Mouse (Mus musculus) bone marrow macrophage, adult 2 months (primary cell): Measurements from ENCODE around the gene Arid5b. TPM values are rescaled to one million over a fixed set of nuclear protein-coding genes. Genes with fewer than 3 reads are reported as not detected.

Experiments used
- H3K27ac ChIP-seq: 2 replicates; pipeline ENCODE4 v1.5.1; 2012; ENCODE audit warnings: low read depth, low read length; ENCODE audit not compliant: insufficient read depth
- H3K4me1 ChIP-seq: 2 replicates; pipeline ENCODE4 v1.6.1; 2012; ENCODE audit warnings: low read length; ENCODE audit not compliant: control insufficient read depth, insufficient read depth
- H3K4me3 ChIP-seq: 2 replicates; pipeline ENCODE4 v1.5.1; 2012; ENCODE audit warnings: mild to moderate bottlenecking, low read length, moderate library complexity; ENCODE audit not compliant: insufficient read depth
- CTCF ChIP-seq: IDR thresholded peaks from 2 replicates; pipeline ENCODE4 v1.5.1; 2012; ENCODE audit warnings: low read depth, mild to moderate bottlenecking, low read length, moderate library complexity
- POLR2A ChIP-seq: IDR thresholded peaks from 2 replicates; pipeline ENCODE4 v1.6.1; 2012; ENCODE audit warnings: mild to moderate bottlenecking, low read depth, low read length, borderline replicate concordance
- polyA plus RNA-seq: library from polyadenylated mRNA; stranded (reverse); fragments of >200 nt; gene quantifications from 2 replicates; pipeline ENCODE4 v1.2.4, GENCODE M21; 2012; ENCODE audit not compliant: missing spikeins, insufficient read depth, insufficient read length

Gene Arid5b
- polyA plus RNA-seq, 1 experiment, result 26.5 TPM

- peak overlapping the region; percentile 70 for H3K27ac ChIP-seq
- peaks cover 35% of the 10 kb centered on the region for H3K4me1 ChIP-seq
- H3K4me3 ChIP-seq, result no peak overlapping the region
- TF ChIP-seq POLR2A (no peak), CTCF (no peak)
Measured at GRCm38 (mm10) chr10:68181156-68181555, 97.4 kb downstream of the Arid5b start.

DNA sequence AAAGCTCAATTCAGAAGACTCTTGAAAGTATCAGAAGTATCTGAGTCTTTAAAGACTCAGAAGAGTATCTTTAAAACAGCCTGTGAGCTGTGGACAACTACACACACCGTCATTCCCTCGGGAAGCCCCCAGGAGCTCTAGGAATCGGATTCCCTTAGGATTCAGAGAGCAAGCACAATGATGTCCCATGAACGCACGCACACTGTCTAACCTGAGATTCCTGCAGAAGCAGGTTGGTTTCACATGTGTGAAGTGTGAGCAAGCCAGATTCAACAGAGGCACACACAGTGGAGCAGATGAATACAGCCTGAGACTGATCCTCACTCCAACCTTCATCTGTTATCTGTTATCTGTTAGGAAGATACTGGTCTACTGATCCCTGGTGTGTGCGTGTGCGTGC lies 97.8 kb downstream of the Arid5b start:
- Histone ChIP-seq H3K27ac (peak overlapping the region; percentile 70), H3K4me1 (peaks cover 39% of the 10 kb centered on the region), H3K4me3 (no peak overlapping the region)
- TF ChIP-seq CTCF, result no peak
- TF ChIP-seq POLR2A, result no peak

DNA sequence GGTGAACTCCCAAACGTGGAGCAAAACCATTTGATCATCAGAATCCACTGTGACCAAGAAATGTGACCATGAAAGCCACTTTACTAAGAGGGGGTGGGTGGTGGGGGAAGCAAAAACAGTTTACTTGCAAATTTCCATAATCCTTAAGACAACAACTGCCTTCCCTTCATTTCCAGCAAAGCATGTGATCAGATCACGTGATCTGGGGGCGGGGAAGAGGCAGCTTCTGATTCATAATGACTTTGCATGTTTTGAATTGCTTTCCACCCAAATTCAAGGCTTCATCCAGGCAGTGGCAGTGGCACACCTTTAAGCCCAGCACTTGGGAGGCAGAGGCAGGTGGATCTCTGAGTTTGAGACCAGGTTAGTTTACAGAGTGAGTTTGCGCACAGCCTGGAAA lies 98.4 kb downstream of the Arid5b start:
- no peak overlapping the region for H3K4me3 ChIP-seq
- peak overlapping the region; percentile 76 for H3K27ac ChIP-seq
- peaks cover 41% of the 10 kb centered on the region for H3K4me1 ChIP-seq
- TF ChIP-seq CTCF (no peak), POLR2A (no peak)

GRCm38 (mm10) chr10:68179741-68180140 lies 98.8 kb downstream of the Arid5b start:
- H3K4me1 ChIP-seq, result peaks cover 41% of the 10 kb centered on the region
- H3K27ac ChIP-seq, result peak overlapping the region; percentile 76
- H3K4me3 ChIP-seq, result no peak overlapping the region
- TF ChIP-seq CTCF (no peak), POLR2A (no peak)

GRCm38 (mm10) chr10:68179339-68179738 lies 99.2 kb downstream of the Arid5b start:
- Histone ChIP-seq H3K4me3 (no peak overlapping the region), H3K4me1 (peaks cover 41% of the 10 kb centered on the region), H3K27ac (peak overlapping the region; percentile 76)
- TF ChIP-seq CTCF (no peak), POLR2A (no peak)

DNA sequence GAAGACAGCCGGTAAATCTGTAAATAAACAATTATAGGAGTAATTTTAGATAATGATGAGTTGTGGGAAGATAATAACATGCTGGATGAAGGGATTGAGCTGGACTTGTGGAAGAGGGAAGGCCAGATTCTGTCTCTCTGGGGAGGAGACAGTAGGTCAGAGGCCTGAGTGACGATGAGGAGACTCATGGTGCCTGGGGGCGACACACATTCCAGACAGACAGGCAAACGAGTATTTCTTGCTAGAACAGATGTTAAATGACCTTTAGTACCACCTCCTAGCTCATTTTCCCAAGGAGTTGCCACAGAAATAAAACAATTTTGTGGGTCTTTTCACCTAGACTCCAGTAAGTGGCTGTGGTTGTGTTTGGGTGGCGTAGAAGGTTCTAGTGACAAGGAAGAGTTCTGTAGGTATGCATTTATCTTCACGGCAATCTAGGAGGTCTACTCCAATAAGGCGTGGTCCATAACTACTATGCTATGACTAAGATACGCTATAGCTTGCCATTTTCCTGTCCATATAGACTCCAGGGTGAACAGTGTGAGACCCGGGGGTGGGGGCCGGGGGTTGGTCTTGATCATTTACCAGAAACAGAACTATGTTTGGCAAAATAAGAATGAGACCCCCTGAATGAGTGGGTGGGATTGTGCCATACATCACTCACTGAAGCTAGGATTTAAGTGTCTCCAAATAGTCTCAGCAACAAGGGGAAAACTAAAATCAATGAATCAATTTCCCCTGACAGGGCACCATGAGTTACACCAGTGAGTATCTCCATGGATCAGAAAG lies 100.6 kb downstream of the Arid5b start:
- H3K27ac ChIP-seq, result no peak overlapping the region
- H3K4me1 ChIP-seq, result peaks cover 41% of the 10 kb centered on the region
- H3K4me3 ChIP-seq, result no peak overlapping the region
- TF ChIP-seq POLR2A, result no peak
- no peak for TF ChIP-seq CTCF

GRCm38 (mm10) chr10:68175811-68176210 lies 102.7 kb downstream of the Arid5b start:
- H3K27ac ChIP-seq, result peak overlapping the region; percentile 55
- TF ChIP-seq CTCF (no peak), POLR2A (no peak)
- no peak overlapping the region for H3K4me3 ChIP-seq
- peaks cover 35% of the 10 kb centered on the region for H3K4me1 ChIP-seq

DNA sequence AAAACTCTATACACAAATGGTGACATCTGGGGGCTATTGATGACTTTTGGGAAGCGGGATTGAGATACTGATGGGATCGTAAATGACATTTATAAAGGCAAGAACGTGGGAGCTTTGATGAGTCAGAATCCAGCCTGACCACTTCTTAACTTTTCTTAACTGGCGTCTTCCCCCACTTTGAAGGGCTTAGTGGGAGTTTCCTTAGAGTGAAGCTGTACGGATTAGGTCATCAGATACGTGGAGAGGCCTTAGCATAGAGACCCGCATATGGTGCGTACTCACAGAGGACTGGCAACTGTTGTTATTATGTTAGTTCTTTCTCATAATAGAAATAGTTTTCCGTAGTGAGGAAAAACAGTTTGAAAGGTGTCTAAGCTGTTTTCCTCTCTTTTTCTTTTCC lies 104.9 kb downstream of the Arid5b start:
- no peak for TF ChIP-seq CTCF
- no peak for TF ChIP-seq POLR2A
- no peak overlapping the region for H3K27ac ChIP-seq

DNA sequence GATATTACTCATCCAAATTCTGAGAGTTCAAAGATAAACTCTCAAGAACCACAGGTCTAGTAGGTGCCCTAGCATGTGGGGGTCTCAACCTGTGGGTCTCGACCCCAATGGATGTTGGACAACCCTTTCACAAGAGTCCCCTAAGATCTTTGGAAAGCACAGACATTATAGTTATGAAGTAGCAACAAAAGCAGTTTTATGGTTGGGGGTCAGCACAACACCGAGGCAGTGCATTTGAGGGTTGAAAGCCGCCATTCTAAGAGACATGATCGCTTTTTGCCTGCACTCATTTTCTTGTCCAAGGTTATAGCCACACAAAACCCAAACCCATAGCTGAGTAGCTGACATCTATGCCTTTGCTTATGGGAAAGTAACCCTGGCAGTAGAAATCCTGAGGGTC lies 105.6 kb downstream of the Arid5b start:
- no peak for TF ChIP-seq POLR2A
- no peak for TF ChIP-seq CTCF
- Histone ChIP-seq H3K27ac (no peak overlapping the region), H3K4me3 (no peak overlapping the region), H3K4me1 (peaks cover 33% of the 10 kb centered on the region)

More for the DNA sequence above, 104.9 kb downstream of the Arid5b start:
- H3K4me1 ChIP-seq, result peaks cover 29% of the 10 kb centered on the region
- no peak overlapping the region for H3K4me3 ChIP-seq

- Histone ChIP-seq H3K4me3 (no peak overlapping the region), H3K4me1 (peaks cover 32% of the 10 kb centered on the region), H3K27ac (no peak overlapping the region)
- TF ChIP-seq POLR2A (no peak), CTCF (no peak)
Measured at GRCm38 (mm10) chr10:68171974-68172373, 106.6 kb downstream of the Arid5b start.
